Mouse (Mus musculus) heart, embryonic 10.5 days (tissue): ENCODE results near the gene Hist2h3b. TPM values are rescaled to one million over a fixed set of nuclear protein-coding genes. Genes with fewer than 3 reads are reported as not detected.
A peak's percentile ranks its signal among the peaks of the same experiment; 100 is the strongest.
"Not testable (repeated sequence)": the region's sequence is repeated elsewhere in the genome, so short reads cannot be mapped to it uniquely, and the experiment has no call there.

Experiments
- DNase-seq: peaks from one replicate; pipeline ENCODE4 v3.0.0-alpha.2; 2017; ENCODE audit warnings: low spot score
- H3K27ac ChIP-seq: fragments of 300-500 bp; sonication (generic); 2 replicates; pipeline ENCODE4 v1.5.1; 2016; ENCODE audit warnings: mild to moderate bottlenecking
- H3K27me3 ChIP-seq: fragments of 300-500 bp; sonication (generic); 2 replicates; pipeline ENCODE4 v1.6.1; 2016; ENCODE audit warnings: mild to moderate bottlenecking; ENCODE audit not compliant: poor library complexity, insufficient read depth, severe bottlenecking
- H3K36me3 ChIP-seq: fragments of 300-500 bp; sonication (generic); 2 replicates; pipeline ENCODE4 v1.6.1; 2016; ENCODE audit warnings: mild to moderate bottlenecking, moderate library complexity
- H3K4me1 ChIP-seq: fragments of 300-500 bp; sonication (generic); 2 replicates; pipeline ENCODE4 v1.6.1; 2016; ENCODE audit warnings: mild to moderate bottlenecking
- H3K4me3 ChIP-seq: fragments of 300-500 bp; sonication (generic); 2 replicates; pipeline ENCODE4 v1.5.1; 2016; ENCODE audit warnings: mild to moderate bottlenecking, moderate library complexity
- H3K9me3 ChIP-seq: fragments of 300-500 bp; sonication (generic); 2 replicates; pipeline ENCODE4 v1.6.1; 2016; ENCODE audit warnings: mild to moderate bottlenecking, moderate library complexity
- WGBS: fragments of 180-500 bp; shearing (Covaris S2); methylation state at CpG from one replicate; pipeline ENCODE4 v1.1.7; 2016; 5-methylcytosine and 5-hydroxymethylcytosine counted together
- polyA plus RNA-seq: library from polyadenylated mRNA; unstranded; fragments of >200 nt; fragmentation: Nextera tagmentation; extraction: Ambion mirVana; gene quantifications from 2 replicates; pipeline ENCODE4 v1.2.1, GENCODE M21; 2016

The Hist2h3b gene
- polyA plus RNA-seq, 1 experiment from 2014 or later: 25.8 TPM

- DNase-seq: no peak
- Histone ChIP-seq H3K27me3 (no peaks in the 10 kb centered on the region), H3K27ac (no peak overlapping the region), H3K36me3 (no peaks in the 10 kb centered on the region), H3K4me3 (no peak overlapping the region), H3K4me1 (peaks cover 32% of the 10 kb centered on the region), H3K9me3 (no peaks in the 10 kb centered on the region)
- WGBS: 80% methylated on average over 5 of the region's 5 CpGs
Observed at GRCm38 (mm10) chr3:96260220-96260619, 8.2 kb upstream of the Hist2h3b start.

- WGBS: 64% methylated on average over 3 of the region's 3 CpGs
- no peaks in the 10 kb centered on the region for H3K9me3 ChIP-seq
- H3K4me3 ChIP-seq: peak overlapping the region; percentile 64; the same call in 1 of the 2 replicates
- no peaks in the 10 kb centered on the region for H3K27me3 ChIP-seq
- DNase-seq: no peak
- no peaks in the 10 kb centered on the region for H3K36me3 ChIP-seq
- H3K27ac ChIP-seq: peak overlapping the region; percentile 97
- H3K4me1 ChIP-seq: peaks cover 25% of the 10 kb centered on the region
Observed at GRCm38 (mm10) chr3:96261623-96262022, 6.8 kb upstream of the Hist2h3b start.

DNA sequence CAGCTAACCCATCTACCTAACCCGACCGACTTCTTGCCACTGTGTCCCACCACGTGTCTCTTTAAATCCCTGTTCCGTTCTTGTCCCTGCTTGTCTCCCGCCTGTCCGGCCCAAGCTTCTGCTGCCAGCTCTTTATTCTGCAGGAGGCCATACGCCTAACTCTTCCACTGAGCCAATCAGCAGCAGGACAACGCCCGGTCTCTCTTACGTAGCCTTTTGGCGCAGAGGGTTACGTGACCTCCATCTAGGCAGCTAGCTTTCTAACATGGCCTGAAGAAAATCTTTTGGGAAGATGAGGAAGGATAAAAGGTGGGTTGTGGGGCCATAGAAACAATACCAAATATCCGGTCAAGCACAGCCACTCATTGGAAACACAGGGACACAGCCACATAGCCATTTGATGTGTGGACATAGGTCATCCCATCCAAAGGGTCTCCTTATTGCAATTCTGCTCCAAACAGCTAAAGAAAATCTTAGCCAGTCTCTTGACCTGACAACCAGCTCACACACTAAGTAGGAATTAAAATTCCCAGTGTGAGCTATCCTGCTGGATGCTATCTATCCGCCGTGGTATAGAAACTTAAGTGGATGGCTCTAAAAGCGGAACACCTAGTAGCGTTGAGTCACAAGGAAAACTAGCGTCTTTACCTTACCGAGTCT lies 6.1 kb upstream of the Hist2h3b start:
- WGBS: under 1% methylated on average over 19 of the region's 19 CpGs
- Histone ChIP-seq H3K27ac (peak overlapping the region; percentile 97), H3K9me3 (no peaks in the 10 kb centered on the region), H3K36me3 (no peaks in the 10 kb centered on the region), H3K4me1 (peaks cover 25% of the 10 kb centered on the region), H3K4me3 (peak overlapping the region; percentile 64), H3K27me3 (no peaks in the 10 kb centered on the region)
- peak; percentile 94 for DNase-seq

- no peaks in the 10 kb centered on the region for H3K27me3 ChIP-seq
- H3K4me3 ChIP-seq: peak within 1 kb of the TSS; percentile 64
- peak; percentile 98 for DNase-seq
- H3K9me3 ChIP-seq: no peaks in the 10 kb centered on the region
- no peaks in the 10 kb centered on the region for H3K36me3 ChIP-seq
- H3K27ac ChIP-seq: peak within 1 kb of the TSS; percentile 97
- under 1% methylated on average over 40 of the region's 40 CpGs for WGBS
- peaks cover 31% of the 10 kb centered on the region for H3K4me1 ChIP-seq
Observed at GRCm38 (mm10) chr3:96262979-96263550, 5.4 kb upstream of the Hist2h3b start, which contains the start of gene Hist2h4. Gene Hist2h4, minus strand, starts transcription at chr3:96263311.

DNA sequence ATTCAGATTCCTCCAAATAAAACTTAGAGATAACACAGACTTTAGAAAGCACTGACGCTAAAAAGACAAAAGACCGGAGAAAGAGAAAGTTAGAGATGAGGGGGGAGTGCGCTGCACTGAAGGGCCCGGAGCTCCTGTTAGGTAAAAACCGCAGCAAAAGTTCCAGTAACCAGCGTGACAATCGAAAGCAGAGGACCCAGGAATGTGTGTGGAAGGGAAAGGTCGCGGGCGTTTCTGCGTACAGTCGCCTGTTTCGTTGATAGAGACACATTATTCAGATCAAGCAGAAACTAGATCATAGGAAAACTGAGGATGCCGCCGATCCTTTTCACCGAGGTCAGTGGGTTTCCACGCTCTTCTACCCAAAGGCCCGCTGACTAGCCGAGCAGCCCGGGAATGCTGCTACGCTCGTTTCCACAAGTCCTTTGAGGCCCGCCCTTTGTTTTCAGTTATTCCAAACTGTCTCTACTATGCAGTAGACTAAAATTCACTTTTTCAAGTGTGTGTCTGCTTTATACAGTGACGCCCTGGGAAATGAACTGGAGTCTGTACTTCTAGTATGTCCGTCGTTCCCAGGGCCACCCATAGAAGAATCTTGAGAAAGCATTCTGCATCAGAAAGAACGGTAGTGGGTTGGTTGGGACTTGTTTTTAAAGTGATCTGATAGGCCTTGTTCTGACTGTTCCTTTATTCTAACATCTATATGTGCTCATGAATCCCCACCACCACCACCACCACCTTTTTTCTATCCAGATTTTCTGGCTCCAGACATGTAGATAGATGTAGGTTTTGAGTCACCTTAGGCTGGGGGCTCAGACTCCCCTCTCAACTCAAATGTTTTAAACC lies 4.7 kb upstream of the Hist2h3b start:
- peak; percentile 82 for DNase-seq
- Histone ChIP-seq H3K36me3 (no peaks in the 10 kb centered on the region), H3K4me3 (peak overlapping the region; percentile 64), H3K27me3 (no peaks in the 10 kb centered on the region), H3K27ac (peak overlapping the region; percentile 97), H3K4me1 (peaks cover 32% of the 10 kb centered on the region), H3K9me3 (no peaks in the 10 kb centered on the region)
- WGBS: 13% methylated on average over 27 of the region's 27 CpGs

GRCm38 (mm10) chr3:96264404-96264949 lies 4.0 kb upstream of the Hist2h3b start:
- WGBS: 78% methylated on average over 7 of the region's 7 CpGs
- Histone ChIP-seq H3K4me3 (peak overlapping the region; percentile 64), H3K4me1 (peaks cover 32% of the 10 kb centered on the region), H3K9me3 (no peaks in the 10 kb centered on the region), H3K27me3 (no peaks in the 10 kb centered on the region), H3K27ac (peak overlapping the region; percentile 97), H3K36me3 (no peaks in the 10 kb centered on the region)
- no peak for DNase-seq

DNA sequence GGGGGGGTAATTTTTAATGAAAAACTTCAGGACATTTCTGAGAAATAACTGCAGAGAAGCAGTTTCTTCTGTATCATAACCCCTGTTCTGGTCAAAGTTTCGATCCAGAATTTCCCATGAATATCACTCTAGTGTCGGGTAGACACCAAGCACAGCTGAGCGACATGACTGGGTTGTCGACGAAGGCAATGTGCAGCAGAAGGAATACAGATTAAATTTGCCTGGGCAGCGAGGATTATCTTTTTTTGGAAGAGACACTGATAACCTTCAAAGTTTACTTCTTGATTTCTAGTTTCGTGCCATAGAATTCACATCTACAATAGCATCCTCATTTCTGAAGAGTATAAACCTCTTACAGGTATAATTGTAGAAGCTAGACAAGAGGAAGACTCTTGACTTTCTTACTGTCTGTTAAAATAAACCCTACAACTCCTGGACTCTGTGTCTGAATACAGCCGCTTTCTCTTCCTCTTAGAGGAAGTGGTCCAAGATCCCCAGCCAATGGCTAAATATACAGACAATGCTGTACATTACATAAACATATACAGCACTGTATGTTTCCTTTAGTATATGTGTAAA lies 2.2 kb upstream of the Hist2h3b start:
- H3K27ac ChIP-seq: no peak overlapping the region; the same call in 1 of the 2 replicates
- WGBS: 63% methylated on average over 8 of the region's 8 CpGs
- H3K4me3 ChIP-seq: no peak overlapping the region
- no peaks in the 10 kb centered on the region for H3K9me3 ChIP-seq
- no peaks in the 10 kb centered on the region for H3K27me3 ChIP-seq
- peaks cover 34% of the 10 kb centered on the region for H3K4me1 ChIP-seq
- no peaks in the 10 kb centered on the region for H3K36me3 ChIP-seq
- no peak for DNase-seq

- Histone ChIP-seq H3K9me3 (no peaks in the 10 kb centered on the region), H3K36me3 (no peaks in the 10 kb centered on the region), H3K27ac (peak overlapping the region; percentile 89), H3K4me1 (peaks cover 23% of the 10 kb centered on the region), H3K27me3 (no peaks in the 10 kb centered on the region), H3K4me3 (no peak overlapping the region)
- DNase-seq: no peak
- 85% methylated on average over 4 of the region's 4 CpGs for WGBS
Observed at GRCm38 (mm10) chr3:96267541-96267940, 913 bp upstream of the Hist2h3b start.

DNA sequence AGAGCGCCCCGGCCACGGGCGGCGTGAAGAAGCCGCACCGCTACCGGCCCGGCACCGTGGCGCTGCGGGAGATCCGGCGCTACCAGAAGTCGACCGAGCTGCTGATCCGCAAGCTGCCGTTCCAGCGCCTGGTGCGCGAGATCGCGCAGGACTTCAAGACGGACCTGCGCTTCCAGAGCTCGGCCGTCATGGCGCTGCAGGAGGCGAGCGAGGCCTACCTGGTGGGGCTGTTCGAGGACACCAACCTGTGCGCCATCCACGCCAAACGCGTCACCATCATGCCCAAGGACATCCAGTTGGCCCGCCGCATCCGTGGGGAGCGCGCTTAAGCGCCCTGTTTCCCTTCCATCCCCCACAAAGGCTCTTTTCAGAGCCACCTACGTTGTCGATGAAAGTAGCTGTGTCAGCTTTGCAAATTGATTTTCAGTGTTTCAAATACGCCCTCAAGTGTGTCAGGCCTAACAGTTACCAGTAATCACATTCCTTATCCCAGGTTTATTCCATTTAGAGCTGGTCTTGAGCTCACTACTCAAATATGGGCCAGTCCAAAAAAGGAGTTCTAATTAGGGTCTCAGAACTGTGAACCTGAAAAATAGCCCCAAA lies 423 bp downstream of the Hist2h3b start:
- under 1% methylated on average over 16 of the region's 44 CpGs for WGBS
- not testable (repeated sequence) for H3K36me3 ChIP-seq, DNase-seq

GRCm38 (mm10) chr3:96269511-96270474 lies 1.3 kb downstream of the Hist2h3b start, which contains the start of gene Hist2h2bb:
Gene Hist2h2bb, plus strand, starts transcription at chr3:96269752.
- WGBS: under 1% methylated on average over 45 of the region's 45 CpGs
- H3K27ac ChIP-seq: peak within 1 kb of the TSS; percentile 91

More for the DNA sequence above, 423 bp downstream of the Hist2h3b start:
- not testable (repeated sequence) for H3K9me3 ChIP-seq, H3K27me3 ChIP-seq
- Histone ChIP-seq H3K27ac (peak overlapping the region; percentile 91), H3K4me3 (peak overlapping the region; percentile 61), H3K4me1 (peaks cover 19% of the 10 kb centered on the region)

More at GRCm38 (mm10) chr3:96269511-96270474, 1.3 kb downstream of the Hist2h3b start, which contains the start of gene Hist2h2bb:
- Histone ChIP-seq H3K9me3 (no peaks in the 10 kb centered on the region), H3K4me3 (peak within 1 kb of the TSS; percentile 61), H3K27me3 (no peaks in the 10 kb centered on the region), H3K4me1 (peaks cover 10% of the 10 kb centered on the region; the same call in 1 of the 2 replicates), H3K36me3 (no peaks in the 10 kb centered on the region)
- peak; percentile 97 for DNase-seq
